Mouse (Mus musculus) CD4-positive, CD25-positive, alpha-beta regulatory T cell, adult 4 months (primary cell): ENCODE results near the gene Dnah2. TPM values are rescaled to one million over a fixed set of nuclear protein-coding genes. Genes with fewer than 3 reads are reported as not detected.

Experiments
- ATAC-seq: one replicate; pipeline ENCODE4 v1.8.0; 2017
- polyA plus RNA-seq, 2 experiments: library from polyadenylated mRNA; unstranded; fragments of 100-300 nt; shearing (Covaris generic); gene quantifications; one replicate each; pipeline ENCODE4 v1.2.1; 2017

Gene Dnah2
- polyA plus RNA-seq, 2 experiments from 2014 or later = 0.09 TPM; not detected in 1

GRCm38 (mm10) chr11:69386758-69387157 is 162.2 kb downstream of the Dnah2 start:
- ATAC-seq = no peak

- no peak for ATAC-seq
These were observed 163.9 kb downstream of the Dnah2 start for GRCm38 (mm10) chr11:69384979-69385378.

GRCm38 (mm10) chr11:69382478-69383105 is 166.3 kb downstream of the Dnah2 start:
- ATAC-seq = no peak

GRCm38 (mm10) chr11:69381356-69381755 is 167.6 kb downstream of the Dnah2 start:
- ATAC-seq = no peak

GRCm38 (mm10) chr11:69379600-69379999 is 169.3 kb downstream of the Dnah2 start:
- no peak for ATAC-seq

GRCm38 (mm10) chr11:69377766-69378165 is 171.1 kb downstream of the Dnah2 start:
- no peak for ATAC-seq

- ATAC-seq = no peak
These were observed 173.3 kb downstream of the Dnah2 start for GRCm38 (mm10) chr11:69375646-69376045.

- no peak for ATAC-seq
These were observed 175.5 kb downstream of the Dnah2 start for GRCm38 (mm10) chr11:69373223-69373965.

GRCm38 (mm10) chr11:69372780-69373170 is 176.1 kb downstream of the Dnah2 start:
- no peak for ATAC-seq

GRCm38 (mm10) chr11:69372056-69372779 is 176.7 kb downstream of the Dnah2 start:
- ATAC-seq = peak; percentile 37

- ATAC-seq = no peak
These were observed 177.3 kb downstream of the Dnah2 start for GRCm38 (mm10) chr11:69371601-69372000.

GRCm38 (mm10) chr11:69370817-69371215 is 178.1 kb downstream of the Dnah2 start:
- ATAC-seq = no peak

Other genes with a start within 250 kb of the Dnah2 start
- 1 to 10 TPM; 8.2 to 8.5 TPM for gene Cntrob, start 225.3 kb downstream of the Dnah2 start, polyA plus RNA-seq
- gene Trappc1, start 225.1 kb downstream of the Dnah2 start, polyA plus RNA-seq = 10 to 100 TPM; 92.9 to 99.3 TPM
- gene Kcnab3, start 222.9 kb downstream of the Dnah2 start, polyA plus RNA-seq = 1 to 10 TPM in 1 of 2 experiments, under 1 TPM in 1; 0.62 to 1.2 TPM
- 1 to 10 TPM; 3.3 to 4.0 TPM for gene Rnf227, start 208.6 kb downstream of the Dnah2 start, polyA plus RNA-seq
- gene Chd3, start 179.7 kb downstream of the Dnah2 start, polyA plus RNA-seq = 10 to 100 TPM; 71.8 to 80.8 TPM
- gene Naa38, start 153.6 kb downstream of the Dnah2 start, polyA plus RNA-seq = 100 to 1,000 TPM in 1 of 2 experiments, 10 to 100 TPM in 1; 87.8 to 116 TPM
- gene Cyb5d1, start 153.5 kb downstream of the Dnah2 start, polyA plus RNA-seq = 10 to 100 TPM; 17.0 to 28.2 TPM
- 1 to 10 TPM; 1.1 to 1.2 TPM for gene Tmem88, start 150.9 kb downstream of the Dnah2 start, polyA plus RNA-seq
- gene Kdm6b, start 135.4 kb downstream of the Dnah2 start, polyA plus RNA-seq = 10 to 100 TPM; 30.7 to 32.6 TPM
- gene Efnb3, start 11.1 kb upstream of the Dnah2 start, polyA plus RNA-seq = under 1 TPM; 0.27 to 0.37 TPM
- gene Wrap53, start 31.1 kb upstream of the Dnah2 start, polyA plus RNA-seq = 10 to 100 TPM; 23.0 to 31.9 TPM
- 100 to 1,000 TPM; 307 to 416 TPM for gene Trp53, start 31.2 kb upstream of the Dnah2 start, polyA plus RNA-seq
- gene Atp1b2, start 56.8 kb upstream of the Dnah2 start, polyA plus RNA-seq = not detected
- gene Shbg, start 68.8 kb upstream of the Dnah2 start, polyA plus RNA-seq = not detected
- not detected for gene Sat2, start 72.9 kb upstream of the Dnah2 start, polyA plus RNA-seq
- 10 to 100 TPM; 11.0 to 11.2 TPM for gene Fxr2, start 83.9 kb upstream of the Dnah2 start, polyA plus RNA-seq
- under 1 TPM in 1 of 2 experiments, not detected in 1; 0.81 TPM for gene Sox15, start 106.2 kb upstream of the Dnah2 start, polyA plus RNA-seq
- gene Mpdu1, start 113.5 kb upstream of the Dnah2 start, polyA plus RNA-seq = 10 to 100 TPM; 34.8 to 85.1 TPM
- gene Cd68, start 117.0 kb upstream of the Dnah2 start, polyA plus RNA-seq = 1 to 10 TPM; 3.0 to 5.8 TPM
- 100 to 1,000 TPM; 166 to 236 TPM for gene Eif4a1, start 123.3 kb upstream of the Dnah2 start, polyA plus RNA-seq
- 10 to 100 TPM; 31.6 to 47.4 TPM for gene Senp3, start 133.0 kb upstream of the Dnah2 start, polyA plus RNA-seq
- gene Tnfsf13, start 136.7 kb upstream of the Dnah2 start, polyA plus RNA-seq = not detected
- under 1 TPM in 1 of 2 experiments, not detected in 1; 0.23 TPM for gene Tnfsf12, start 146.7 kb upstream of the Dnah2 start, polyA plus RNA-seq
- not detected for gene Tnfsfm13, start 147.0 kb upstream of the Dnah2 start, polyA plus RNA-seq
- gene Polr2a, start 209.5 kb upstream of the Dnah2 start, polyA plus RNA-seq = 10 to 100 TPM; 25.6 to 36.0 TPM
- not detected for gene Slc35g3, start 212.9 kb upstream of the Dnah2 start, polyA plus RNA-seq
- 10 to 100 TPM; 11.2 to 11.8 TPM for gene Zbtb4, start 216.8 kb upstream of the Dnah2 start, polyA plus RNA-seq
- 1 to 10 TPM; 2.9 to 4.5 TPM for gene Chrnb1, start 246.8 kb upstream of the Dnah2 start, polyA plus RNA-seq